Mouse (Mus musculus) heart, adult 2 months (tissue): ENCODE measurements around the gene Slc25a18. TPM values are rescaled to one million over a fixed set of nuclear protein-coding genes. Genes with fewer than 3 reads are reported as not detected.

Experiments used
- DNase-seq, 2 experiments: peaks; one replicate each; pipeline ENCODE4 v3.0.0; 2021
- H3K27ac ChIP-seq: fragments of 200-600 bp; 2 replicates; pipeline ENCODE4 v1.8.1; 2022
- H3K27me3 ChIP-seq: fragments of 200-500 bp; 2 replicates; pipeline ENCODE4 v1.6.1; 2012; ENCODE audit warnings: mild to moderate bottlenecking, low read length, inconsistent platforms, mixed read lengths; ENCODE audit not compliant: control insufficient read depth, insufficient read depth
- H3K36me3 ChIP-seq: fragments of 200-500 bp; 2 replicates; pipeline ENCODE4 v1.6.1; 2012; ENCODE audit warnings: low read length, inconsistent platforms; ENCODE audit not compliant: control insufficient read depth, insufficient read depth
- H3K4me1 ChIP-seq: fragments of 200-500 bp; 2 replicates; pipeline ENCODE4 v1.6.1; 2011; ENCODE audit warnings: low read length; ENCODE audit not compliant: control insufficient read depth, insufficient read depth
- H3K4me3 ChIP-seq: fragments of 200-600 bp; 2 replicates; pipeline ENCODE4 v1.8.1; 2022
- H3K79me2 ChIP-seq: fragments of 200-500 bp; replicated peaks from 2 replicates; pipeline ENCODE4 v1.6.1; 2012; ENCODE audit warnings: mild to moderate bottlenecking, inconsistent platforms, low read length, moderate library complexity, mixed read lengths; ENCODE audit not compliant: control insufficient read depth, insufficient read depth
- H3K9ac ChIP-seq: fragments of 200-500 bp; 2 replicates; pipeline ENCODE4 v1.6.1; 2012; ENCODE audit warnings: low read depth, mild to moderate bottlenecking, control low read depth, inconsistent platforms, low read length, mixed read lengths
- CTCF ChIP-seq: fragments of 200-600 bp; IDR thresholded peaks from 2 replicates; pipeline ENCODE4 v1.8.1; 2022; ENCODE audit warnings: antibody characterized with exemption, mild to moderate bottlenecking, moderate library complexity
- EP300 ChIP-seq: fragments of 200-500 bp; IDR thresholded peaks from 2 replicates; pipeline ENCODE4 v1.6.1; 2011; ENCODE audit warnings: low read depth, low read length, control low read depth; ENCODE audit not compliant: insufficient read depth
- POLR2A ChIP-seq: fragments of 200-500 bp; IDR thresholded peaks from 2 replicates; pipeline ENCODE4 v1.6.1; 2011; ENCODE audit warnings: mild to moderate bottlenecking, low read depth, low read length, control low read depth; ENCODE audit not compliant: insufficient read depth
- WGBS: fragments of 180-500 bp; shearing (Covaris S2); methylation state at CpG from one replicate; pipeline ENCODE4 v1.1.7; 2018; 5-methylcytosine and 5-hydroxymethylcytosine counted together
- intact Hi-C: fragments of 180-260 bp; cut with DNase I; formaldehyde crosslinking; loops from one replicate; pipeline ENCODE4 v1.15.1; 2025
- long read RNA-seq: library from polyadenylated mRNA; stranded (forward); transcript quantifications from one replicate; pipeline ENCODE4 v2.0.0, GENCODE M21; 2021
- polyA plus RNA-seq: library from polyadenylated mRNA; depleted of rRNA; stranded (reverse); fragments of >200 nt; gene quantifications from 2 replicates; pipeline ENCODE4 v1.2.3, GENCODE M21; 2012; rRNA removed
- total RNA-seq, 2 experiments: library from RNA; stranded (reverse); gene quantifications; 2 replicates each; pipeline ENCODE4 v1.2.3; 2021

Slc25a18 gene
- total RNA-seq, result under 1 TPM; 0.11 to 0.13 TPM
- 0.18 and 0.37 TPM in 2 replicates for polyA plus RNA-seq
- long read RNA-seq, result 0 reads

- H3K27me3 ChIP-seq, result no peaks in the 10 kb centered on the region
- H3K4me3 ChIP-seq, result no peak within 1 kb of the TSS
- H3K79me2 ChIP-seq, result no peaks in the 10 kb centered on the region
- TF ChIP-seq CTCF, result no peak
- TF ChIP-seq POLR2A, result no peak
- TF ChIP-seq EP300, result no peak
- H3K4me1 ChIP-seq, result no peaks in the 10 kb centered on the region
- H3K27ac ChIP-seq, result no peak within 1 kb of the TSS
- intact Hi-C loops, result no loop called here
- WGBS, result 66% methylated on average over 5 of the region's 5 CpGs
- H3K9ac ChIP-seq, result no peak within 1 kb of the TSS
- DNase-seq, result no peak
- no peaks in the 10 kb centered on the region for H3K36me3 ChIP-seq
Measured at GRCm38 (mm10) chr6:120773149-120773628, at the start of gene Slc25a18. Slc25a18 (plus strand) TSS chr6:120773578.

- 15% methylated on average over 2 of the region's 2 CpGs for WGBS
Measured at GRCm38 (mm10) chr6:120725986-120726385, 47.4 kb upstream of the Slc25a18 start.

GRCm38 (mm10) chr6:120736011-120736410 lies 37.4 kb upstream of the Slc25a18 start:
- no peak for DNase-seq
- Histone ChIP-seq H3K9ac (no peak overlapping the region), H3K27ac (no peak overlapping the region), H3K79me2 (no peaks in the 10 kb centered on the region), H3K4me3 (no peak overlapping the region), H3K4me1 (peaks cover 1% of the 10 kb centered on the region), H3K36me3 (no peaks in the 10 kb centered on the region), H3K27me3 (no peaks in the 10 kb centered on the region)
- WGBS, result 90% methylated on average over 3 of the region's 3 CpGs
- no peak for TF ChIP-seq CTCF
- TF ChIP-seq EP300, result no peak
- no peak for TF ChIP-seq POLR2A
- intact Hi-C loops, result loop anchor here (1.0 to 10.0 kb wide), 4 partner anchors 69 to 301 kb away; partner anchors contain the start of gene Cecr2

More at GRCm38 (mm10) chr6:120725986-120726385, 47.4 kb upstream of the Slc25a18 start:
- Histone ChIP-seq H3K4me1 (no peaks in the 10 kb centered on the region; the same call in 1 of the 2 replicates), H3K27ac (no peak overlapping the region), H3K79me2 (no peaks in the 10 kb centered on the region; the same call in 1 of the 2 replicates), H3K36me3 (no peaks in the 10 kb centered on the region), H3K27me3 (no peaks in the 10 kb centered on the region), H3K9ac (no peak overlapping the region), H3K4me3 (no peak overlapping the region)
- no peak for DNase-seq
- no peak for TF ChIP-seq CTCF
- TF ChIP-seq POLR2A, result no peak
- TF ChIP-seq EP300, result no peak
- intact Hi-C loops, result loop anchor here (5.0 kb wide), 1 partner anchor 44 kb away; no protein-coding TSS in a partner anchor

- no peak overlapping the region for H3K27ac ChIP-seq
- no peaks in the 10 kb centered on the region for H3K27me3 ChIP-seq
- no peaks in the 10 kb centered on the region for H3K79me2 ChIP-seq
- TF ChIP-seq CTCF (peak; percentile 94), POLR2A (no peak), EP300 (no peak)
- intact Hi-C loops, result loop anchor here (1.0 to 10.0 kb wide), 4 partner anchors 69 to 302 kb away; partner anchors contain the start of gene Cecr2
- H3K4me1 ChIP-seq, result peaks cover 1% of the 10 kb centered on the region
- 27% methylated on average over 3 of the region's 3 CpGs for WGBS
- H3K9ac ChIP-seq, result no peak overlapping the region; the same call in 1 of the 2 replicates
- DNase-seq, result no peak
- H3K36me3 ChIP-seq, result no peaks in the 10 kb centered on the region
- no peak overlapping the region for H3K4me3 ChIP-seq
Measured at GRCm38 (mm10) chr6:120736566-120736965, 36.8 kb upstream of the Slc25a18 start.

DNA sequence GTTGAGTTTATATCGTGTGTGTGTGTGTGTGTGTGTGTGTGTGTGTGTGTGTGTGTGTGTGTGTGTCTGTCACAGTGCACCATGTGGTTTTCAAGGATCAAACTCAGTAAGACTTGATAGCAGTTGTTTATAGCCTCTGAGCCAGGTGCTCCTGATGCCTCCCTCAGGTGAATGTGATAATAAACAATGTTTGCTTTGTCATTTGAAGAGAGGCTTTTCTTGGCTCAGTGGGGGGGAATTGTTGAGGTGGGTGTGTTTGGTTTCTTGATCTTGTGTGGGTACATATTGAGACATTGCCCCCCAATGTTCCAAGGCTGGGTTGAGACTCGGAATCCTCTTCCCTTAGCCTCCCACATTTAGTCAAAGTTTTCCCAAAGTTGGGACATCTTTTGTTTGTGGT lies 30.2 kb upstream of the Slc25a18 start:
- no peak overlapping the region for H3K27ac ChIP-seq
- WGBS, result 81% methylated on average over 2 of the region's 2 CpGs
- no peak for DNase-seq

GRCm38 (mm10) chr6:120744266-120744665 lies 29.1 kb upstream of the Slc25a18 start:
- TF ChIP-seq EP300 (no peak), POLR2A (no peak), CTCF (no peak)
- Histone ChIP-seq H3K9ac (no peak overlapping the region), H3K4me1 (no peaks in the 10 kb centered on the region), H3K79me2 (no peaks in the 10 kb centered on the region), H3K27me3 (no peaks in the 10 kb centered on the region), H3K4me3 (no peak overlapping the region), H3K27ac (no peak overlapping the region), H3K36me3 (peaks cover 5% of the 10 kb centered on the region; the same call in 1 of the 2 replicates)
- 84% methylated on average over 7 of the region's 7 CpGs for WGBS
- no peak for DNase-seq
- intact Hi-C loops, result no loop called here

More for the DNA sequence above, 30.2 kb upstream of the Slc25a18 start:
- TF ChIP-seq EP300 (no peak), POLR2A (no peak), CTCF (no peak)
- no peak overlapping the region for H3K9ac ChIP-seq
- no peaks in the 10 kb centered on the region for H3K27me3 ChIP-seq
- intact Hi-C loops, result no loop called here
- no peak overlapping the region for H3K4me3 ChIP-seq
- H3K79me2 ChIP-seq, result no peaks in the 10 kb centered on the region
- 0 out of 2 replicates have a peak, but pooled peaks cover 2% of the 10 kb centered on the region for H3K36me3 ChIP-seq
- H3K4me1 ChIP-seq, result no peaks in the 10 kb centered on the region
